Mouse (Mus musculus) thymus, adult 2 months (tissue): ENCODE data around the gene Bcl2l12.

Experiments used
- CTCF ChIP-seq: fragments of 200-500 bp; IDR thresholded peaks from 2 replicates; pipeline ENCODE4 v1.5.1; 2012; ENCODE audit warnings: mild to moderate bottlenecking, control low read depth, low read length, moderate library complexity, borderline replicate concordance; ENCODE audit not compliant: control insufficient read depth, poor library complexity, insufficient read depth; ENCODE audit errors: extremely low read depth
- POLR2A ChIP-seq: fragments of 200-500 bp; IDR thresholded peaks from 2 replicates; pipeline ENCODE4 v1.6.1; 2012; ENCODE audit warnings: mild to moderate bottlenecking, low read length, control low read depth, moderate library complexity; ENCODE audit not compliant: control insufficient read depth, poor library complexity, insufficient read depth; ENCODE audit errors: extremely low read depth

DNA sequence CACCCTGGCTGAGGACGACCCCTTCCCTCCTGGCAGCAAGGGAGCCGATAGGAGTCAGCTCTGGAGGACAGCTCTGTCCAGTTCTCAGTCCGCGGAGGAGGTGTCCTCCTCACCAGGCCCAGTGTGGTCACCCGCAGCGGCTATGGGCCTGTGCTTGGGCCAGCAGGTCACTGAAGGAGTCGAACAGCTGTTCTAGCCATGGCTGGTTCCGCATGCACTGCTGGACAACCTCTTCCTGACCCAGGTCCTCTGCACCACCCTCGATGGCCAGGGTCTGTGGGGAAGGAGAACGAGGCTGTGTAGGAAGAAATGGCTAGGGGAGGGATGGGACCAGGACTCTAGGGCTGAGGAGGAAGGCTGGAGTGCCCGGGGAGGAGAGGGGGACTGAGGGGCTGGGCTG is 29.8 kb upstream of the Bcl2l12 start:
- TF ChIP-seq CTCF (no peak), POLR2A (no peak)
